Mouse (Mus musculus) CD4-positive, CD25-positive, alpha-beta regulatory T cell, adult 2 months (primary cell): ENCODE results near the gene Tnfrsf1b.

Source experiments
- DNase-seq: peaks from one replicate; pipeline ENCODE4 v3.0.0-alpha.2; 2012; ENCODE audit warnings: low read depth, low spot score

Gene Tnfrsf1b

DNA sequence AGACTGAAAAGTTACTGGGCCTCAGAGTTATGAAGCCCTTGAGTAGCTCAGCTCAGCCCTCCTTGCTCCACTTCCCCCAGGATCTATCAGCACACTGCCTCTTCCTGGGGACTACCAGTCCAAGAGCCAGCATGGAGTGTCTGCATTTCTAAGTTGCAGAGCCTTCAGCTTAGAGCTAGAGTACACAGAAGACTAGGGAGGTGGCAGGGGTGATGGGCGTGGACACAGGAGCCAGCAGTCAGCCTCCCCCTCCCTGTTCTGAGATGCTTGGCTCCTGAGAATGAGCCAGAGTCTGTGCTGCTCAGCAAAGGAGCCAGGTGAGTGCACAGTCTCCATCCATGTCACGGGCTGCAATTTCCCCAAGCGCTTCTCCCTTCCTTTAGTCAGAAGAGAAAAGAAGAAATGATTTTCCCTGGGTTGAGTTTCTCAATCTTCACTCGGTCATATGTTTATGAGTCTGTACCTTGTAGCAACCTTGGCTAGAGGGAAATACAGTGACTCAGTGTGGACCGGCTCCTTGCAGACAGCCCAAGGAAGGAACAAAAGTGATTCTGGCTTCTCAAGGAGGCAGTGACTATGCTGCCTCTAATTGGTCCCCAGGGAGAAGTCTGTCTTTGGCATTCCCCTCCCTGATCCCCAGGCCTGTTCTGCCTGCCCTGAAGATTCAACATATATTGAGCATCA lies 11.2 kb upstream of the Tnfrsf1b start:
- no peak for DNase-seq

DNA sequence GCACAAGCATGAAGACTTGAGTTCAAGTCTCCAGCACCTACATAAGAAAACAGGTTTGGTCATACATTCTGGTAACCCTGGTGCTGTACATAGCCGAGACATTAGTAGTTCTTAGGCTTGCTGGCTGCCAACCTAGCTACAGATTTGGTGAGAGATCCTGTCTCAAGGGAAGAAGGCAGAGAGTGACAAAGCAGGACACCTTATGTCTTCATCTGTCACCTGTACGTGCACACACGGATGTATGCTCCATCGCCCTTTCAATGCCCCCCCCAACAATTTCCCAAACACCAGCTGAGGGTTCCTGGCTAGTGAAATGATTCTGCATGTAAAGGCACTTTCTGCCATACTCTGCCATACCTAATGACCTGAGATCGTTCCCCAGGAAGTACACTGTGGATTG lies 9.5 kb upstream of the Tnfrsf1b start:
- no peak for DNase-seq

DNA sequence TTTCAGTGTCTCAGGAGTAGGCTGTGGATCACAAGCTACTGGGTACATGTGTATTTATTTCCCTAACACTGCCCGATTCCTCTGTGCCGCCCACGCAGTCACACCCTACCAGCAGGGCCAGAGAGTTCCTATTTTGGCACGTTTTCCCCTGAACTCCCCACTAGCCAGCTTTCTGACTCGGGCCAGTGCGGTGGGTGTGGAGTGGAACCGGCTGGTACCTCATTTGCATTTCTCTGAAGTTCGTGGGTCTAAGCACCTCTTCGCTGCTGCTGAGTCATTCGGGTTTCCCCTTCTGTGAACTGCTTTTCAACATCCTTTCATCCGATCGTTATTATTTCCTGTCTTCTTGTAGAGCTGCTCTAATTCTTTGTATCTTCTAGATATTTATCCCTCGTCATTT lies 7.7 kb upstream of the Tnfrsf1b start:
- peak; percentile 93 for DNase-seq

DNA sequence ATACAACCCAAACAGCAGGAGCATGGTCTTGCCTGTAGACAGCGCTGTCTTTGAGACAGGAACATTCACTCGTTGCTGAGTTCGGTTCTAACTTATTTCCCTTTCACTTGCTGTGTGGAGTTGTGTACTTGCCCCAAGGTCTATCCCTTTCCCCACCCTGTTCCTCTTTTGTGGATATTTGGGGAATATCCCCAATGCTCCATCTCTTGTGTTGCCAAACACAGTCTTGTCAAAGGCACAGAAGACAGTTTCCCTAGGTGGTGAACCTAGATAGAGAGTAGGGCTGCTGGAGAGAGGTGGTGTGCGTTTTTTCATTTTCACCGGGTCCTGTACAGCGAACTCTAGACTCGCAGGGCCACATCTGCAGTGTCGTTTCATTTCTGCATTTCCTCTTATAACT lies 5.9 kb upstream of the Tnfrsf1b start:
- DNase-seq: no peak

DNA sequence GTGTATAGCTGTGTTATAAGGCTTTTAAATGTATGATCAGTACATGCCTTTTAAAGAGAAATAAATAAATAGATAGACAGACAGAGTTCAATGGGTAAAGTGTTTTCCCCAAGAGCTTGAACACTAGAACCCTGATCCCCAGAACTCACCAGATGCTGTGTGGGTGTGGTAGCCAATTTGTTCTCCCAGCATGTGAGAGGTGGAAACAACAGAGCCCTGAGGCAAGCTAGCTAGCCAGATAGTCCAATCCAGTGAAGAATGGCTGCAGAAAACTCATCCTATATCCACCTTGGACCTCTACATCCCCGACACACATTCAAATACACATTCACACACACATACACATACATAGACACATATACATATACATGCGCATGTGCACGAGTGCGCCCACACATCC lies 4.9 kb upstream of the Tnfrsf1b start:
- DNase-seq: no peak

DNA sequence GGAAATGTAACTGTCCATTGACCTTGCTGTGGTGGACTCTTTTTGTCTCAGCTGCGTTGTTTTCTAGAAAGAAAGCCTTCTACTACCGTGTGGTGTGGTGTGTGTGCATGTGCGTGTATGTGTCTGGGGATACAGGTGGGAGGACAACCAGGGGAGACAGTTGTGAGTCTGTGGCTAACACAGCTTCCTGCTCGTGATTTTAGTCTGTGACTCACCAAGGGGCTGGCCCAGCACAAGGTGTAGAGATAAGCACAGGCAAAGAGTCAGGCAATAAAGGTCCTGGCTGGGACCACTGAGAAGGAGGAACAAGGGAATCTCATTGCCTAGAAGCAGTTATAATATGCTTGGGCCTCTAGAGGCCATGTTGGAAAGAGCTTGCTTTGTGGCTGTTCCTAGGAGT lies 3.3 kb upstream of the Tnfrsf1b start:
- peak; percentile 82 for DNase-seq

DNA sequence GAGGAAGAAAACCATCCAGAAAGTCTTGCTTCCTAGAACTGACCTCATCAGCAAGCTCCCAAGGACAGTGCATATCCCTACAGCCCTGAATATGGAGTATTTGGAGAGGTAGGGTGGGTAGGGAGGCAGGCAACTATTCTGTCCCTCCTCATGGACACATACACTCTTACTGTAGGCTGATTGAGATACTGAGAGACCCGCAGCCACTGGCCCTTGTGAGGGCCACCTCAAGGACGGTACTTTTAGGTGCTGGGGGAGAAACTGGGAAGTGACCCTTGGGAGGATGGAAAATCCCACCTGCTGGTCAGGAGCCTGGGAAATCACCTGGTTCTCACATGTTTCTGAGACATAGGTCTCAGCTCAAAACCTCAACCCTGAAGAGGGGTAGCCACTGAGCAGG lies 886 bp upstream of the Tnfrsf1b start:
- no peak for DNase-seq

DNA sequence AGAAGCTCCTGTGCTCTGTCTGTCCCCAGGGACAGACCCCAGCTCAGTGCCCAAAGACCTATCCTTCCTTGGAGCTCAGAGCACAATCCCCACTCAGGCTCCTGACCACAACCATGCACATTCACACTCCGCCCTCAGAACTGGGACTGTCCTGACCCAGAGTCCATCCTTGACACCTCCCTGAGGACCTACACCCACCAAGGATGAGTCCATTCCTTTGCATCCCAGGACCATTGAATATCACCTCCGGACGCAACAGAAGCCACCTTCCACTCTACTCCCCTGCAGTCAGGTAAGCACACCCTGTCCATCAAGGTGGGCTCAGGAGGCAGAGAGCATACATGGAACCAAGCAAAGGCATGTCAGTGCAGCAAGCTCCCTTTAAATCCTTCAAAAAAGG lies 1.1 kb downstream of the Tnfrsf1b start:
- DNase-seq: peak; percentile 34

DNA sequence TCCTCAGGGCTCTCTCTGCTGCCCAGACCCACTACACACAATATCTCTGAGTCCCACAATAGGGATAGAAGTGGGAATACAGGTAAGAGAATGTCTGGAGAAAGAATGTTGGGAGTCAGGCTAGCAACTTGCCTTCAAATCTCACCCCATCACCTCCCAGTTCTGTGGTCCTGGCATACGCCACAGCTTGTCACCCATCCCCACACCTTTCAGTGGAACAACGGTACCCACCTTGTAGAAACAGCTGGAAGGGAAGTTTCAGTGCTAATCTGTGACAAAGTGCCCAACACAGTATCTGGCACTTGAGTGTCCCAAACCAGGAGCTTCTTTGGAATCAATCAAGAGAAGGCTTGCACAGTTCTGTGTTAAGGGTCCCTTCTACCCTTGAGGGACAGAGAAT lies 2.0 kb downstream of the Tnfrsf1b start:
- DNase-seq: no peak

DNA sequence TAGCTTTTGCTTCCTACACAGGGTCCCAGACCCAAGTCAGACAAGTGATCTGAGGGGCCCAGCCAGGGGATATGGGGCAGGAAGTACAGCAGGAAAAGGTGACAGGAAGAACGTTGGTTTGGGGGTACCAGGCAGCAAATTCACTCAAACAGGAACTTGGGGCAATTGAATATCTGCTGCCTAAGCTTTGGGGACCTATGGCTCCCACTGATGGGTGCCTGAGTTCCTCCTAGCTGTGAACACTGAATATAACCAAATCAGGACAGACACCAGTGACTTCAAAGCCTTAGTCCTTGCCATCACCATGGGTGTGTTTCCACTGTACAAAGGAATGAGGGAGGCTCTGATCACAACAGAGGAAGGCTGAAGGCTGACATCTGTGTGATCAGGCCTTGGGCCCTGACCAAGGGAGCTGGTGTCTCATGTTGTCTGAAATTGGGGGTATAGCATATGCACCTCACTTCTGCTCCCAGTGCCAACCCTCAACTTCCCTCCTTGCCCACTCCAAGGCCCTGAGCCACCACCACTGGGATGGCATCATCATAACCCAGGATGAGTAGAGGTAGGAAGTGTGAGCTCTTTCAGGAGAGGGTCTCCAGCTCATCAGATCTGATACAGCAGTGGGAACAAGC lies 3.8 kb downstream of the Tnfrsf1b start:
- peak; percentile 48 for DNase-seq

DNA sequence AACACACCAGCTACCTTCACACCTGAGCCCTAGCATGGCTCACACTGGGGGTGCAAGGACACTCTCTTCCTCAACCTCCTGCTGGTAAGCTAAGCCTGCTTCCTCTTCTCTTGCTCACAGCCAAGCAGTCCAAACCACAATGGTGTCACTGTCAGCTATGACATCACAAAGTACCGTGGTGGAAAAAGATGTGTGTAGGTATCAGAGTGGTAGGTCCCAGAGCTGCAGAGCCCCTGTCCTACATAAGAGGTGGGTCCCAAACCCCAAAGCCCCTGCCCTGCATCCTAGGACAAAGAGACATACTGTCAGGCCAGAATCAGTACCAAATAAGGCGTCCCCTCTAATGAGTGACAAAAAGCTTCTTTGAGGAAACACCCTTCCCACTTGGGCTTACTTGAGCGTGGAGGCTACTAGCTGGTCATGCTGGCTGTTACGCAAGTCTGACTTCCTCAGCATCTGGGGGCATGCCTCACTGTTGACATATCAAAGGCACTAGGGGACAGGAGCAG lies 5.9 kb downstream of the Tnfrsf1b start:
- DNase-seq: peak; percentile 88

DNA sequence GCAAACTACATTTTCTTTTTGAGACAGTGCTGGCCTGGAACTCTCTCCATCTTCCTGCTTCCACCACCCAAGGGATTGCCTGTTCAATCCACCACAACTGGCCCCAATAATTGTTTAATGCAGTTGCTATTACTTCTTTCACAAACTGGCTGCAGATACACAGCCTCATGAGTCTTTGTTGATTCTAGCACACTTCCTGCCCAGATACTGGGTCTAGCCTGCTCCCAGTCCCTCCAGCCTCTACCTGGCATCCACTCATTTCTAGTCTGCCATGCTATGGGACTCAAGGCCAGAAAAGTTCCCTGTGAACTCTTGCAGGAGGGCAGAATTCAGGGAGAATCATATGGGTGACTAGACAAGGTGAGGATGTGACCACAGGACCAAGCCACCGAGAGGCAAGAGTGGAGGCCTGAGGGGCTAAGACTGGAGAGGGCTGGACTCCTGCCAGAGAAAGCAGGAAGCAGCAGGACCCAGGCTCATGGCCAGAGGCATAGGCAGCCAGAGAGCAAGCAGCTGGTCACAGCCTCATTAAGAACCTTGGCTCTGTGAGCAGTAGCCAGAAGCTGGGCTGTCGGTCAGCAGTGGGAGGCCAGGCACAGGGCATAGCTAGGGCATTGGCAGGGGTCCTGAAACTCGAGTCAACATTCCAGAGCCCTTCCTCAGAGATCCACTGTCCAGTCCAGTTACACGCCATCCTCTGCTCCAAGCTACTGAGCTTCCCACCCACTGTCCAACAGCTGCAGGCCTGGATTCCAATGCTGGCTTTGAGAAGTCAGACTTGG lies 7.4 kb downstream of the Tnfrsf1b start:
- DNase-seq: peak; percentile 44

DNA sequence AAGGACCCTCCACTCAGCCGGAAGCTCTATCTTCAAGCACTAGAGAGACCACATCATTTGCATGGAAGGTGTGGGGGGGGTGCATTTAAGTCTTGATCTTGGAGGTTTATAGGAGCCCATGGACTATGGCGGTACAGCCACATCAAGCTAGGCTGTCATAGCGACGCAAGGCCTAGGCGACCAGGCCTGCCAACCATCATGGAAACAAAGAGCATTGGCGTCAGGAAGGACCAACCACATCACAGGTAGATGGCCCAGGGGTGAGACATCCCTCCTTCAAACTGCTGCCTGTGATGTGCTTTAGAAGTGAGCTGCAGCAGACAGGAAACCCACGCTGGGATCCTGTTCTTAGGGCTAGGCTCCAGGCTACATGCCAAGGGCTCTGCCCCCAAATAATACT lies 10.6 kb downstream of the Tnfrsf1b start:
- DNase-seq: peak; percentile 91

DNA sequence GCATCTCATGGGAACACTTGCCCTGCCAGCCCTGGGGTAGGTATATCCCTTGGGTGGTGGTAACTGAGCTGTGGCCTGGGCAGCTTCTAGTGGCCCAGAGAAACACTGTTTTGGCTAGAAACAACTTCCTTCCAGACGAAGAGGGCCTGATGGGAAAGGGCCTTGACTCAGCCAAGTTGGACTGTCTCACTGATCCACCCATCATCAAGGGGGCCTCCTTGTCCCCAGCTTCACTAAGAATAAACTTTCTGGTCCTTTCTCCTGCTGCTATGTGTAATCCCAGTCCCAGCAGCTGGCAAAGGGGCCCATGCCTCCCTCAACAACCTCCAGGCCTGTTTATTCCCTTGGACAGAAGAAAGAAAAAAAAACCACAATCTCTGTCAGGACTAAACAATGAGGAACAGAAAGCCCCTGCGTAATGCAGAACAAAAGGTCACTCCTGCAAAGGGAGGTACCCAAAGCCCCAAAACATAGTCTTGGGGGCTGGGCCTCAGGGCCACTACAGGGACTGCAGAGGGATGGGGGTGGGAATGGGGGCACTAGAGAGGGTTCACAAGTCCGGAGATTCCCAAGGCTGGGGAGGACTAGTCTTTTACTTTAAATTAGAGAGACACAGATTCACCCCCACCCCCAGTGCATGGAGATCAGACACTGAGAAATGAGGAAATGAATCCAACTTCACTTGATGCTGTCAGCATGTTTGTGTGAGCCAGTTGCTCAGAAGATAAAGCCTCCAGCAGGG lies 13.0 kb downstream of the Tnfrsf1b start:
- DNase-seq: no peak

DNA sequence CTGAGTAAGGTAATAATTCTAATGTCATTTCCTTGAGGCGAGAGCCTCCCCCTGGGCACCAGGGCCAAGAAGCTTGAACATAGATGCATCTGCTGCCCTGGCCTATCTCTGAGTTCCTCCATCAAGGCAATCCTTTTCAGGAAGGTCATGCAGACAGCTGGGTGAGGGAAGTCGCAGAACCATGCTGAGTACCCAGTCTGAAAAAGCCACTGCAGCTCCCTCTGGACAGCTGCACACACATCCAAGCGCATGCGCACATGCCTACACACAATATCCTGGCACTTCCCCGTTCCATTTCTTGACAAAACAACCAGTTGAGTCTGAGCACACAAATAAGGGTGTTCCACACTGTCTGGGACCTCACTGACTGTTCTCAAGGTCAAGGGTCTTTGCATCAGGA lies 14.9 kb downstream of the Tnfrsf1b start:
- DNase-seq: no peak

DNA sequence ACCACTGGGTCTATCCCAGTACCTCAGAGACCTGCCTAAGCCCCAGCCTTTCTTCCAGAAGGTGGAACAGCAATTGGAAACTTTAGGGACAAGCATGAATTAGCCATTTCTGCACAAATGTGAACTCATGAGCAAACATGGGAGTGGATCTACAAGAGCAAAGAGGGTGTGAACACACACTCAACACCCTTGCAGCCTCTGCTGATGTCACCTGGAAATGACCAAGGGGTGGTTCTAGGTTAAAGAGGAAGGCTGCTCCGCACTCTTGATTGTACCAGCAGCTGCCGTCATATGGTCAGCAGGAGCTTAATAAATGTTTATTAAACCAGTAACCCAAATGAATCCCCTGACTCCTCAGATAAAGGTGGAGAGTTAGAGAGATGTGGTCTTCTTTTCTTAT lies 16.0 kb downstream of the Tnfrsf1b start:
- no peak for DNase-seq

DNA sequence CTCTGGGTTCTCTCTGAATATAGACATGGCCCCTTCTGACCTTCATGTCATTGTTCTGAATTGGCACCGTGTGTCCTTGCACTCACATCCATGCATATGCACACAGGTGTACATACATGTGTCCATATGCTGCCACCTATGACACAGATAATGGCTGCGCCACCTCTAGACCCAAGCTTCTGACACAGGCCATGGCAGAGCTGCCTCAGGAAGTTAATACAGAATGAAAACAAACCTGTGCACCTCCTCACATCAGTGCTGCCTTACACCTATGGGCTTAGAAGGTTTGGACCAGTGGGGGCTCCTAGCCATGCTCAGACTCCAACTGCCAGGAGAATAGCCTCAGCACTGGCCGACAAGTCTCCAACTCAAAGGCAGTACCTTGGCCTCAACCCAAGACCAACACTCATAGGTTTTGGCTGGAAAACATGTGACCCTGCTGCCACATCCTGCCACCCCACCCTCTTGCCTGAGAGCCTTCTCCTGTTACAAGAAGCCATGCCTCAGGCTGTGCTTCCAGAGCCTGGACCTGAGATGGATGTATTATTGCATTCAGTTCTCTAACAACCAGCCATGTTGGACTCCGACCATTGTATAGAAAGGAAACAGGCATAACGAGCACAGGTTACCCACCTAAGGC lies 17.0 kb downstream of the Tnfrsf1b start:
- peak; percentile 63 for DNase-seq

DNA sequence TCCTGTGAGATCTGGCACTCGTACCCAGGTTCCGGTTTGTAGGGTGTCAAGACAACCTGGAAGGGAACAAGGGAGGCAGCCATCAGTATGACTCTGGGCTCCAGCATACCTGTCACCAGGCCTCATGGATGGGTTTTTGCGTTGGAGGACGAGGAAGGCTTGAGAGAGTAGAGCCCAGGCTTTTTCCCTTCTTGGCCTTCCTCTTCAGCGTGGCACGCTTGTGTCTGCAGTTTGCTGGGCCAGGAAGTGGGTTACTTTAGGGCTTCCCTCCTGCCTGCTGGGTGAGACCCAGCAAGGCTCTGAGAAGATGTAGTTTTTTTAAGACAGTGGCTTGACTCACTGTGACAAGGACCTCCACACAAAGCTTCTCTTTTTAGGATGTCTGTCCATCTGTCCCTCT lies 17.6 kb downstream of the Tnfrsf1b start:
- DNase-seq: peak; percentile 72

DNA sequence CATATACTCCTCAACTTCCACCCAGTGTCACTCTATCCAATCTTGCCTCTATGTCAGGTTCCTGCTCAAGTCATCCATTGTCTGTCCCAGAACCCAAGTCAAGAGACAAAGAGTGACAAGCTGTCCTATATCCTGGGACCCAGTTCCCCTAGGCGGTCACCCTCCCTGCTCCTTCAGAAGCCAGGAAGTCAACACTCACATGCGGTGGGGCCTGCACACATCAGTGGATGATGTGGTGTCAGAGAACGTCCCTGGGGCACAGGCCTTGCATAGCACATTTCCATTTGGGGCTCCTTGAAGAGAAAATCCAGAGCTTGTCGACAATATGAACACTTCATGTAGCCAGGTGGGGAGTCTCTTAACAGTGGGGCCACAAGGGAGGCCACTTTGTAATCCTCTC lies 22.1 kb downstream of the Tnfrsf1b start:
- no peak for DNase-seq

DNA sequence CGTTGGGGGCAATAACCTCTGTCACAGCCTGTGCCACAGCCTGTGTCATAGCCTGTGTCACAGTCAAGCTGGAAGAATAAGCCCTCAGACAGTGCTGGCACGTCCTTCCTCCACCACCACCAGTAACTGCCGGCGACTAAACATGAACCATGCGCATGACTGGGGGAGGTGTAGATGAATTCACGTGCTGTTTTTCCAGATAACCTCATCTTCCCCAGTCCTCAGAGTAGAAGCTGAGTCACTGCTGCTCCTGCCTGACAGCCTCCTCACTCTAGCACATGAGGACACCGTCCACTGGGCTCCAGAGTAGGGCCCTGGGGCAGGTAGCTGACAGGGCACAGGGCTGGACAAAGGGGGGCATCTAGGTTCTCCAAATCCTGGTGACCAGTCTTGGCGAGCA lies 24.6 kb downstream of the Tnfrsf1b start:
- DNase-seq: peak; percentile 78

DNA sequence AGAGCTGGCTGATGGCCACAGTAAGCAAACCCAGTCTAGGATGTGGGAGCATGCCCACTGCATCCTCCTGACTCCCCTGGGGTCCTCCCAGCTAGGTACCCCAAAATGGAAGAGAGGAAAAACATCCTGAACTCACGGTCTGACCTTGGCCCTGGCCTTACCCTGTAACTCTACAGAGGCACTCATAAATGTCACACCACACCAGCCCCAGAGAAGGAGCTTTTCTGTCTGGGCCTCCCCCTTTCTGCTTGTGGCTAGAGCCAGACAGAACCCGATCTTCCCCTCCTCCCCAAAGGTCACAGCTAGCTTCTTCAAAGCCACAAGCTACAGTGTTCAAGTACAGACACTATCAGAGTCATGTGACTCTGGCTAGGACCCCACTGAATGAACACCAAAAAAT lies 25.3 kb downstream of the Tnfrsf1b start:
- peak; percentile 81 for DNase-seq

DNA sequence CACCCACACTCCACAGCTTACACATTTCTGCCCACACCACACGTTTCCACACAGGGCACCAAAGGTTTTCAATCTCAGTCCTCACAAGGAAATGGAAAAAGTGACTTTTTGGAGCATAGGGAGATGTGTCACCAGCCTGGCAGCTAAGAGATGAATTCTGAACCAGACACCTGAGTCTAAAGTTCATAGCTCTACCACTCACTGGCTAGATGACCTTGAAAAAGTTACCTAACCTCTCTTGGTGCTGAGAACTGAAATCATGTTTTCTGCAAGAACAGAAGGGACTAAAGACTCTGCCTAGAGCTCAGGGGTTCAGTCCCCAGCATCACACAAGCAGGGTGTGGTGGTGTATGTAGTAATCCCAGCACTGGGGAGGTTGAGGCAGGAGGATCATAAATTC lies 26.7 kb downstream of the Tnfrsf1b start:
- DNase-seq: no peak
